Mouse (Mus musculus): Measurements from ENCODE around the gene Atp6v0c.

Atp6v0c gene

GRCm38 (mm10) chr17:24199741-24200140 lies 30.2 kb upstream of the Atp6v0c start:
- in situ Hi-C loops (cut with MboI; ENCODE audit: unreplicated experiment in 2 of 2) = no loop called here

GRCm38 (mm10) chr17:24199252-24199651 lies 29.8 kb upstream of the Atp6v0c start:
- in situ Hi-C loops (cut with MboI; ENCODE audit: unreplicated experiment in 2 of 2) = no loop called here

GRCm38 (mm10) chr17:24197032-24197824 lies 27.7 kb upstream of the Atp6v0c start:
- in situ Hi-C loops (cut with MboI; ENCODE audit: unreplicated experiment in 2 of 2) = no loop called here

- in situ Hi-C loops (cut with MboI; ENCODE audit: unreplicated experiment in 2 of 2) = no loop called here
Measured at GRCm38 (mm10) chr17:24195349-24195748, 25.8 kb upstream of the Atp6v0c start.

- in situ Hi-C loops (cut with MboI; ENCODE audit: unreplicated experiment in 2 of 2) = no loop called here
Measured at GRCm38 (mm10) chr17:24193769-24194168, 24.3 kb upstream of the Atp6v0c start.

GRCm38 (mm10) chr17:24193268-24193667 lies 23.8 kb upstream of the Atp6v0c start:
- in situ Hi-C loops (cut with MboI; ENCODE audit: unreplicated experiment in 2 of 2) = no loop called here

- in situ Hi-C loops (cut with MboI; ENCODE audit: unreplicated experiment in 2 of 2) = no loop called here
Measured at GRCm38 (mm10) chr17:24192848-24193247, 23.3 kb upstream of the Atp6v0c start.

GRCm38 (mm10) chr17:24191481-24191880 lies 22.0 kb upstream of the Atp6v0c start:
- in situ Hi-C loops (cut with MboI; ENCODE audit: unreplicated experiment in 2 of 2) = no loop called here

- in situ Hi-C loops (cut with MboI; ENCODE audit: unreplicated experiment in 2 of 2) = no loop called here
Measured at GRCm38 (mm10) chr17:24190934-24191333, 21.4 kb upstream of the Atp6v0c start.

- in situ Hi-C loops (cut with MboI; ENCODE audit: unreplicated experiment in 2 of 2) = loop anchor here (5.0 to 10.0 kb wide), 4 partner anchors 68 to 268 kb away; partner anchors contain the start of genes Ccnf (in 1 of the 2) and Dnase1l2 (in 1 of the 2)
Measured at GRCm38 (mm10) chr17:24174259-24174658, 4.8 kb upstream of the Atp6v0c start.

- in situ Hi-C loops (cut with MboI; ENCODE audit: unreplicated experiment in 2 of 2) = loop anchor here (5.0 to 10.0 kb wide), 4 partner anchors 69 to 269 kb away; partner anchors contain the start of genes Ccnf (in 1 of the 2) and Dnase1l2 (in 1 of the 2)
Measured at GRCm38 (mm10) chr17:24173423-24173822, 3.9 kb upstream of the Atp6v0c start.

GRCm38 (mm10) chr17:24171738-24172137 lies 2.2 kb upstream of the Atp6v0c start:
- in situ Hi-C loops (cut with MboI; ENCODE audit: unreplicated experiment in 2 of 2) = loop anchor here (5.0 to 10.0 kb wide), 4 partner anchors 71 to 271 kb away; partner anchors contain the start of genes Ccnf (in 1 of the 2) and Dnase1l2 (in 1 of the 2)

- in situ Hi-C loops (cut with MboI; ENCODE audit: unreplicated experiment in 2 of 2) = loop anchor here (5.0 to 10.0 kb wide), 4 partner anchors 72 to 272 kb away; partner anchors contain the start of genes Ccnf (in 1 of the 2) and Dnase1l2 (in 1 of the 2)
Measured at GRCm38 (mm10) chr17:24170729-24171128, 1.2 kb upstream of the Atp6v0c start.

GRCm38 (mm10) chr17:24170125-24170524 lies 623 bp upstream of the Atp6v0c start:
- in situ Hi-C loops (cut with MboI; ENCODE audit: unreplicated experiment in 2 of 2) = loop anchor here (5.0 to 10.0 kb wide), 4 partner anchors 72 to 272 kb away; partner anchors contain the start of genes Ccnf (in 1 of the 2) and Dnase1l2 (in 1 of the 2)

GRCm38 (mm10) chr17:24168590-24169277 lies 768 bp downstream of the Atp6v0c start:
- in situ Hi-C loops (cut with MboI; ENCODE audit: unreplicated experiment in 2 of 2) = no loop called here

GRCm38 (mm10) chr17:24167891-24168505 lies 1.5 kb downstream of the Atp6v0c start:
- in situ Hi-C loops (cut with MboI; ENCODE audit: unreplicated experiment in 2 of 2) = no loop called here

- in situ Hi-C loops (cut with MboI; ENCODE audit: unreplicated experiment in 2 of 2) = no loop called here
Measured at GRCm38 (mm10) chr17:24167120-24167519, 2.4 kb downstream of the Atp6v0c start.

GRCm38 (mm10) chr17:24164566-24165259 lies 4.8 kb downstream of the Atp6v0c start:
- in situ Hi-C loops (cut with MboI; ENCODE audit: unreplicated experiment in 2 of 2) = no loop called here

GRCm38 (mm10) chr17:24163176-24163962 lies 6.1 kb downstream of the Atp6v0c start, which contains the start of gene Amdhd2:
Gene Amdhd2, minus strand, starts transcription at chr17:24163766.
- in situ Hi-C loops (cut with MboI; ENCODE audit: unreplicated experiment in 2 of 2) = no loop called here

All from v-Abl transformed pro-B cells (cell line).